Mouse (Mus musculus) heart, adult 10 weeks (tissue): Measurements from ENCODE around the gene Sytl2. TPM values are rescaled to one million over a fixed set of nuclear protein-coding genes. Genes with fewer than 3 reads are reported as not detected.

ENCODE experiments used
- polyA plus RNA-seq: library from polyadenylated mRNA; stranded (reverse); fragments of 350-450 nt; fragmentation: Illumina TruSeq; extraction: RNeasy Lipid Tissue Mini Kit (QIAGEN cat#74804); gene quantifications from one replicate; pipeline ENCODE4 v1.2.3, GENCODE M21; 2014; ENCODE audit warnings: low read depth, low replicate concordance

The Sytl2 gene
- 5.3 TPM for polyA plus RNA-seq

GRCm38 (mm10) chr7:90301942-90302646 lies at the start of gene Sytl2:
Gene Sytl2 (plus strand): TSS chr7:90302252.

GRCm38 (mm10) chr7:90265289-90265970 lies 36.6 kb upstream of the Sytl2 start, which contains the start of gene Ccdc83:
Gene Ccdc83 (minus strand): TSS chr7:90265777.

GRCm38 (mm10) chr7:90426020-90427001 lies 124.3 kb downstream of the Sytl2 start, which contains the start of gene Ccdc89:
Gene Ccdc89 (plus strand): TSS chr7:90426577.

GRCm38 (mm10) chr7:90442518-90443080 lies 140.5 kb downstream of the Sytl2 start, which contains the start of gene Crebzf:
Gene Crebzf (plus strand): TSS chr7:90442729.

GRCm38 (mm10) chr7:90456845-90457468 lies 154.9 kb downstream of the Sytl2 start, which contains the start of gene Tmem126a:
Gene Tmem126a (minus strand): TSS chr7:90457229.

Other genes starting within 250 kb of the Sytl2 start
- 162 TPM for gene Picalm, start 172.0 kb upstream of the Sytl2 start, polyA plus RNA-seq
- gene Ccdc83, start 36.5 kb upstream of the Sytl2 start, polyA plus RNA-seq: 0.34 TPM
- gene Ccdc89, start 124.3 kb downstream of the Sytl2 start, polyA plus RNA-seq: not detected
- 31.3 TPM for gene Crebzf, start 140.5 kb downstream of the Sytl2 start, polyA plus RNA-seq
- 183 TPM for gene Tmem126a, start 155.0 kb downstream of the Sytl2 start, polyA plus RNA-seq
- gene Tmem126b, start 173.7 kb downstream of the Sytl2 start, polyA plus RNA-seq: 34.6 TPM
- gene Dlg2, start 174.4 kb downstream of the Sytl2 start, polyA plus RNA-seq: 1.2 TPM